Mouse (Mus musculus) stomach, embryonic 16.5 days (tissue): Measurements from ENCODE around the gene Dyx1c1. TPM values are rescaled to one million over a fixed set of nuclear protein-coding genes. Genes with fewer than 3 reads are reported as not detected.

ENCODE experiments used
- ATAC-seq: fragments of 200-750 bp; cut with Nextera tagmentation; 2 replicates; pipeline ENCODE4 v1.8.0; 2017; ENCODE audit warnings: moderate number of reproducible peaks, moderate TSS enrichment; ENCODE audit not compliant: insufficient read depth, low FRiP score
- H3K27ac ChIP-seq: fragments of 300-500 bp; sonication (generic); 2 replicates; pipeline ENCODE4 v1.5.1; 2014; ENCODE audit warnings: low read length
- H3K27me3 ChIP-seq: fragments of 300-500 bp; sonication (generic); 2 replicates; pipeline ENCODE4 v1.6.1; 2014; ENCODE audit warnings: low read length, control low read depth, mixed read lengths; ENCODE audit not compliant: control insufficient read depth, insufficient read depth
- H3K36me3 ChIP-seq: fragments of 300-500 bp; sonication (generic); 2 replicates; pipeline ENCODE4 v1.6.1; 2014; ENCODE audit warnings: low read length; ENCODE audit not compliant: control insufficient read depth, insufficient read depth
- H3K4me1 ChIP-seq: fragments of 300-500 bp; sonication (generic); 2 replicates; pipeline ENCODE4 v1.6.1; 2014; ENCODE audit warnings: low read length, control low read depth, mixed read lengths; ENCODE audit not compliant: control insufficient read depth, insufficient read depth
- H3K4me2 ChIP-seq: fragments of 300-500 bp; sonication (generic); 2 replicates; pipeline ENCODE4 v1.6.1; 2014; ENCODE audit warnings: low read depth, low read length, mixed read lengths
- H3K4me3 ChIP-seq: fragments of 300-500 bp; sonication (generic); replicated peaks from 2 replicates; pipeline ENCODE4 v1.5.1; 2014; ENCODE audit warnings: mild to moderate bottlenecking, low read length
- H3K9ac ChIP-seq: fragments of 300-500 bp; sonication (generic); 2 replicates; pipeline ENCODE4 v1.6.1; 2014; ENCODE audit warnings: low read length
- H3K9me3 ChIP-seq: fragments of 300-500 bp; sonication (generic); replicated peaks from 2 replicates; pipeline ENCODE4 v1.6.1; 2016; ENCODE audit warnings: low read length, control low read depth; ENCODE audit not compliant: control insufficient read depth
- WGBS: fragments of 180-500 bp; shearing (Covaris S2); extraction: QIAGEN DNeasy Blood & Tissue Kit; methylation state at CpG from one replicate; pipeline ENCODE4 v1.1.7; 2014; 5-methylcytosine and 5-hydroxymethylcytosine counted together
- polyA plus RNA-seq: library from polyadenylated mRNA; unstranded; fragments of >200 nt; fragmentation: Nextera tagmentation; extraction: Ambion mirVana; gene quantifications from 2 replicates; pipeline ENCODE4 v1.2.1, GENCODE M21; 2015

Gene Dyx1c1
- polyA plus RNA-seq, 1 experiment from 2014 or later: 0.77 TPM

- Histone ChIP-seq H3K27ac (no peak overlapping the region), H3K9ac (no peak overlapping the region), H3K27me3 (no peaks in the 10 kb centered on the region), H3K4me1 (no peaks in the 10 kb centered on the region), H3K9me3 (no peaks in the 10 kb centered on the region; the same call in 1 of the 2 replicates), H3K4me3 (no peak overlapping the region), H3K4me2 (no peak overlapping the region), H3K36me3 (no peaks in the 10 kb centered on the region)
- 88% methylated on average over 4 of the region's 4 CpGs for WGBS
- ATAC-seq: no peak
Measured at GRCm38 (mm10) chr9:72935309-72935708, 23.3 kb upstream of the Dyx1c1 start.

- H3K4me3 ChIP-seq: no peak overlapping the region
- no peaks in the 10 kb centered on the region for H3K27me3 ChIP-seq
- no peaks in the 10 kb centered on the region; the same call in 1 of the 2 replicates for H3K9me3 ChIP-seq
- H3K4me2 ChIP-seq: no peak overlapping the region
- 74% methylated on average over 2 of the region's 2 CpGs for WGBS
- no peak overlapping the region for H3K9ac ChIP-seq
- ATAC-seq: no peak
- H3K4me1 ChIP-seq: no peaks in the 10 kb centered on the region
- H3K27ac ChIP-seq: no peak overlapping the region
- H3K36me3 ChIP-seq: no peaks in the 10 kb centered on the region
Measured at GRCm38 (mm10) chr9:72936301-72936700, 22.3 kb upstream of the Dyx1c1 start.

GRCm38 (mm10) chr9:72943424-72943823 lies 15.2 kb upstream of the Dyx1c1 start:
- Histone ChIP-seq H3K27me3 (no peaks in the 10 kb centered on the region), H3K36me3 (peaks cover 11% of the 10 kb centered on the region; the same call in 1 of the 2 replicates), H3K27ac (no peak overlapping the region), H3K9me3 (no peaks in the 10 kb centered on the region), H3K9ac (no peak overlapping the region), H3K4me3 (no peak overlapping the region), H3K4me1 (no peaks in the 10 kb centered on the region; the same call in 1 of the 2 replicates), H3K4me2 (no peak overlapping the region)
- ATAC-seq: no peak
- 55% methylated on average over 3 of the region's 3 CpGs for WGBS

DNA sequence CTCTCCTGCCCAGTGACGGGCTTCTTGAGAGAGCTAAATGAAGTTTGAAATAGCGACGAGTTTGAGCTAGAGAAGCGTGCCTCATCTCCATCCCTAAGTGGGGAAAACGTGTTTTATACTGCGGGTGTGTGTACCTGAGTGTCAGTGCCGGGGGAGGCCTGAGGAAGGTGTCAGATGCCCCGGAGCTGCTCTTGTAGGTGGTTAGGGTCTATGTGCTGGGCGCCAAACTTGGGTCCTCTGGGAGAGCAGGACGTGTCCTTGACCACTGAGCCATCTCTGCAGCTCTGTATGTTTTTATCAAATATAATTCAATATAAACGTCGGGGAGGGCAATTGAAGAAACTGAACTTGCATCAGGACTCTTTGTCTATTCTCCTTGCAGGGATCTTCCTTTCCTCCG lies 14.3 kb upstream of the Dyx1c1 start:
- Histone ChIP-seq H3K27me3 (no peaks in the 10 kb centered on the region), H3K4me2 (no peak overlapping the region), H3K9ac (no peak overlapping the region), H3K4me1 (no peaks in the 10 kb centered on the region; the same call in 1 of the 2 replicates), H3K36me3 (peaks cover 11% of the 10 kb centered on the region; the same call in 1 of the 2 replicates), H3K4me3 (no peak overlapping the region), H3K9me3 (no peaks in the 10 kb centered on the region), H3K27ac (no peak overlapping the region)
- 88% methylated on average over 13 of the region's 13 CpGs for WGBS
- no peak for ATAC-seq

GRCm38 (mm10) chr9:72947010-72947409 lies 11.6 kb upstream of the Dyx1c1 start:
- H3K4me3 ChIP-seq: no peak overlapping the region
- H3K27me3 ChIP-seq: no peaks in the 10 kb centered on the region
- peaks cover 11% of the 10 kb centered on the region; the same call in 1 of the 2 replicates for H3K36me3 ChIP-seq
- no peak overlapping the region for H3K4me2 ChIP-seq
- H3K9me3 ChIP-seq: no peaks in the 10 kb centered on the region
- H3K9ac ChIP-seq: no peak overlapping the region
- ATAC-seq: no peak
- no peaks in the 10 kb centered on the region; the same call in 1 of the 2 replicates for H3K4me1 ChIP-seq
- H3K27ac ChIP-seq: no peak overlapping the region
- 88% methylated on average over 1 of the region's 1 CpGs for WGBS

GRCm38 (mm10) chr9:72949572-72949971 lies 9.0 kb upstream of the Dyx1c1 start:
- no peak overlapping the region for H3K9ac ChIP-seq
- H3K9me3 ChIP-seq: no peaks in the 10 kb centered on the region
- no peaks in the 10 kb centered on the region; the same call in 1 of the 2 replicates for H3K4me1 ChIP-seq
- no peaks in the 10 kb centered on the region for H3K27me3 ChIP-seq
- 48% methylated on average over 7 of the region's 7 CpGs for WGBS
- no peak overlapping the region for H3K4me3 ChIP-seq
- H3K27ac ChIP-seq: no peak overlapping the region
- ATAC-seq: no peak
- peaks cover 8% of the 10 kb centered on the region; the same call in 1 of the 2 replicates for H3K36me3 ChIP-seq
- H3K4me2 ChIP-seq: no peak overlapping the region

- no peak for ATAC-seq
- H3K4me3 ChIP-seq: no peak overlapping the region
- H3K27ac ChIP-seq: no peak overlapping the region
- no peak overlapping the region for H3K9ac ChIP-seq
- H3K4me1 ChIP-seq: peaks cover 3% of the 10 kb centered on the region; the same call in 1 of the 2 replicates
- H3K4me2 ChIP-seq: no peak overlapping the region
- H3K36me3 ChIP-seq: no peaks in the 10 kb centered on the region
- H3K9me3 ChIP-seq: no peaks in the 10 kb centered on the region
- H3K27me3 ChIP-seq: no peaks in the 10 kb centered on the region
- WGBS: 53% methylated on average over 2 of the region's 2 CpGs
Measured at GRCm38 (mm10) chr9:72954746-72955145, 3.8 kb upstream of the Dyx1c1 start.

GRCm38 (mm10) chr9:72955546-72955945 lies 3.0 kb upstream of the Dyx1c1 start:
- ATAC-seq: no peak
- Histone ChIP-seq H3K27me3 (no peaks in the 10 kb centered on the region), H3K4me3 (no peak overlapping the region), H3K9me3 (no peaks in the 10 kb centered on the region), H3K9ac (no peak overlapping the region), H3K4me2 (no peak overlapping the region), H3K27ac (no peak overlapping the region), H3K36me3 (no peaks in the 10 kb centered on the region), H3K4me1 (peaks cover 3% of the 10 kb centered on the region; the same call in 1 of the 2 replicates)
- WGBS: 22% methylated on average over 1 of the region's 1 CpGs

DNA sequence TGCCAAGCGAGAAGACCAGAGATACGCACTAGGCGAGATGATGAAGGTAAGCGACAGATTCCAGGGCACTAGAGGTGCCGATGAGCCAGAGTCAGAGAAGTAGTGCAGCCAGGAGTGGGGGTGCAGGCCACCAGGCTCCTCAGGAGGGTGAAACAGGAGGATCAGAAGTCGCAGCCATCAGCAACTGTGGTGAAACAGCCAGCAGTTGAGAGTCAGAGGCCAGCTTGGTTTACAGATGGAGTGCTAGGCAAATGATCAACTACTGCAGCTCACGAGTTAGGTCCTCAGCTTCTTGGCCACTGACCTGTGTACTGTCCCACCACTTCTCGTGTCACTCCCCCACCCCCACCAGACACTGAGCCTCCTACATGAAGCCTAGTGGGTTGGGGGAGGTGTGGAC lies 2.8 kb downstream of the Dyx1c1 start:
- no peaks in the 10 kb centered on the region for H3K27me3 ChIP-seq
- ATAC-seq: no peak
- no peaks in the 10 kb centered on the region for H3K36me3 ChIP-seq
- peaks cover 3% of the 10 kb centered on the region; the same call in 1 of the 2 replicates for H3K4me1 ChIP-seq
- H3K4me3 ChIP-seq: no peak overlapping the region
- H3K9ac ChIP-seq: no peak overlapping the region
- H3K27ac ChIP-seq: no peak overlapping the region
- 64% methylated on average over 8 of the region's 8 CpGs for WGBS
- H3K4me2 ChIP-seq: no peak overlapping the region
- no peaks in the 10 kb centered on the region for H3K9me3 ChIP-seq
